Mouse (Mus musculus) ovary, adult 10 weeks (tissue): ENCODE results near the gene Mrpl33. TPM values are rescaled to one million over a fixed set of nuclear protein-coding genes. Genes with fewer than 3 reads are reported as not detected.

Source experiments
- polyA plus RNA-seq: library from polyadenylated mRNA; stranded (reverse); fragments of 350-450 nt; fragmentation: Illumina TruSeq; extraction: RNeasy Lipid Tissue Mini Kit (QIAGEN cat#74804); gene quantifications from one replicate; pipeline ENCODE4 v1.2.3, GENCODE M21; 2014

Gene Mrpl33
- polyA plus RNA-seq: 80.5 TPM

DNA sequence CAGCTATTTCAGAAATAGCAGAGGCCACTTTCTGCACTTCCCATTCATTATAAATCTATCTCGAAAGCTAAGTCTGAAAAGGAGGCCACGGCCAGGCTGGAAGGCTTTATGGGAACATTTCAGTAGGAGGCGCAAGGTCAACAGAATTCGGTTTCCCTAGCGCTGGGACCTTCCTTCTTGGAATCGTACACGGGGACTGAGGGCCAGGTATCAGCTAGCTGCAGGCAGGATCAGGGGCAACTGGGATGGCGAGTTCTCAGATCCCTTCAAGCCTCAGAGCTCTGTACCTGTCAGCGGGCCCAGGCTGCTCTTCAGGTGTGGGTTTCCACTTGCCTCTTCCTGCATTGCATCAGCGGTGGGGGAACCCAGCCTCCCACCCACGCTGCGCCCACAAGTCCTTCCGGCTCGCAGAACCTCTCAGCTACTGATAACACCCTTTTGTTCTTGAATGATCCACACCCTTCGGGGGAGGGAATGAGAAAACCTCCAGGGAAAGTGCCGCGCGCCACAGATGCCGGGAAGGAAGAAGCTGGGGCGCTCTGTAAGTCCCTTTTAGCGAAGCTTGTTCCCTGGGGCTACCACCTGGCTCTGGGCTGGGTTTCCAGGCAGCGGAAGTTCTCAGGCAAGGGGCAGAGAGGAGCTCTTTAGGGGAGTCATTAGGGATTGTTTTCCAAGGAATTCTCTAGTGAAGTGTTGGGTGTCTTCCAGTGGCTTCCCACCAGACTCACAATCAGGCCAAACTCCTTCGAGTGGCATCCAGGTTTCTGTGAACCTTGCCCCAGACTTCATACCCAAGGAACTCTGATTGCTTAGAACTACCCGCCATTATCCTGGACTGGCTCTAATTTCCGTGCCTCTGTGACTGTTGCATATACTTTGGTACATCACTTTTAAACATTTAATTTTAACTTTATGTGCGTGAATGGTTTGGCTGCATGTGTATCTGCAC lies at the start of gene Mrpl33:
Gene Mrpl33, plus strand, starts transcription at position 455 of the 949 bp plus-strand sequence.

DNA sequence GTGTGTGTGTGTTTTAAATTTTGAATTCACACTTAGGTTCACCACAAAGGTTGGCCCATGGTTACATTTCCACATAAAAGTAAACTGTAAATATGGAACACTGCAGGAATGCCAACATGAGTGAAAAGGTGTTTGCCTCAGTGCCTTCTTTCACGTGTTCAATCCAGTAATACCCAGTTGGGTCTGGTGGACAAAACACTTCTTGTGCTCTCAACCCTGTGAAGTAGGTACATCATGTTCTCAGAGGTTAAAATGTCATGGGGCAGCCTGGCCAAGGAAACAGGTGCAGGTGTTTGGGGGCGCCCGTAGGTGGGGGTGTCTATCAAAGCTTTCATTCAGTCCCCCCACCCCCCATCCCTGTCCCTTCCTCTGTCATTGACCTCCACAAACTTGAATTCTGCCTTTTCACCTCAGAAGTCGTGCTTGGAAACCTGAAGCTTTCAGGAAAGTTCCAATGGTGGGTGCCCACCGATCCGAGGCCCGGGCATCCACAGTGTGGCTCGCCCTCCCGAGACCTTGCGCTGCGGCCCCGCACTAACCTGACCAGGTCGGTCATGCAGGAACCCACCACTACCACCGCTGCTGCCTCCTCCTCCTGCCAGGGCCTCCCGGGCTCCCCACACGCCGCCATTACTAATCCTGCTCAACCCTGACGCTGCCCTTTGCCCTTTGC lies 100.4 kb downstream of the Mrpl33 start, which contains the start of gene Rbks:
Gene Rbks, minus strand, starts transcription at position 657 of the 673 bp plus-strand sequence.

DNA sequence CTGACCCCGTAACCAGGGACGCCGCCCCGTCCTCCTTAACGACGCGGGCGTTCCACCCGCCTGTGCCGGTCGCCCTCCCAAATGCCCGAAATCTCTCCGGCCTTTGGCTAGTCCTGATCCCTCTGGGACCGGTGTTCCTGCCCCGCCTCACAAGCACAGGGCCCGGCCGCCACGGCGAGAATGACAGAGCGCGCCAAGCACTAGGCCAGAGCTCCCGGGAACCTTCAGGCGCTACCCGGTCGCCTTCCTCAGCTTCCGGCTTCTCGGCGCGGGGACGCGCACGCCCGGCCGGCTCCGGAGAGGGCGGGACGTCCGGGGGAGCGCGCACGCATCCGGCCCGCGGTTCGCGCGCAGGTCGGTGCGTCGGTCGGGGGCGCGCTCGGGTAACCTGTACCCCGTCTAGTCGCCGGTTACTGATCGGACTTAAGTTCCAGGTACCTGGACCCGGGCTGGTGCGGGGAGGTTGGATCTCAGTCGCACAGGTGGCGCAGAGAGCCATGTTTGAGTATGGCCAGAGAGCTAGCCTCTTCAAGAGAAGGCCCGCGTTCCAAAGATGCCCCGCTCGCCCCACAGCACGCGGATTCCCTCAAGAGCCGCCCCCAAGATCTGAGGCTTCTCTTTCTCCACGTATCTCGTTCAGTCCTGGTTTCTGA lies 101.0 kb downstream of the Mrpl33 start, which contains the start of gene Babam2:
Gene Babam2, plus strand, starts transcription at position 41 of the 653 bp plus-strand sequence.

Other genes starting within 250 kb of the Mrpl33 start
- 44.2 TPM for gene Zfp512, start 144.5 kb upstream of the Mrpl33 start, polyA plus RNA-seq
- gene 4930548H24Rik, start 111.2 kb upstream of the Mrpl33 start, polyA plus RNA-seq: not detected
- gene Gpn1, start 102.2 kb upstream of the Mrpl33 start, polyA plus RNA-seq: 30.6 TPM
- gene Slc4a1ap, start 69.9 kb upstream of the Mrpl33 start, polyA plus RNA-seq: 66.3 TPM
- gene Supt7l, start 69.1 kb upstream of the Mrpl33 start, polyA plus RNA-seq: 17.3 TPM
- 2.2 TPM for gene Rbks, start 100.7 kb downstream of the Mrpl33 start, polyA plus RNA-seq
- 138 TPM for gene Babam2, start 100.7 kb downstream of the Mrpl33 start, polyA plus RNA-seq